Mouse (Mus musculus): ENCODE measurements around the gene Htra2.

The Htra2 gene

DNA sequence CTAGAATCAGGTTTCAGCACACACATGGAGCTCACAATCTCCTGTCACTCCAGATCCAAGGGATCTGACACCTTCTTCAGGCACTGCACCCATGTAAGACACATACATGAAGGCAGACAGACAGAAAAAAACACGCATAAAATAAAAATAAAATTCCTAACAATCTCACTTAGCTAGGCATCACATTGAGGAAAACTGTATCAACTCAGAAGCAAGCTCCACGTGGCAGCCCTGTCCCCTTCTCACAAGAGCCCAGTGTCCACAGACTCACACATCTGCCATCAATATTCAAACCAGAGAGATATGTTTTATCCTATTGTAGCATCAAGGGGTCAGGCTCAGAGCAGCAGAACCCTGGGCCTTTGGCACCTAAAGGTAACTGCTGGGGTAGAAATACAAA is 50.8 kb downstream of the Htra2 start:
- DNase-seq (ENCODE audit: low read depth) = no peak

- no peak for DNase-seq (ENCODE audit: low read depth)
Measured at GRCm38 (mm10) chr6:83003850-83004249, 51.2 kb downstream of the Htra2 start.

- no peak for DNase-seq (ENCODE audit: low read depth)
Measured at GRCm38 (mm10) chr6:83003082-83003481, 52.0 kb downstream of the Htra2 start.
